Mouse (Mus musculus): ENCODE measurements around the gene Abcd3. TPM values are rescaled to one million over a fixed set of nuclear protein-coding genes. Genes with fewer than 3 reads are reported as not detected.

Gene Abcd3
- total and polyA plus RNA-seq, 2 experiments from 2014 or later: 43.5 to 65.9 TPM

GRCm38 (mm10) chr3:121723968-121724524 is 91.1 kb downstream of the Abcd3 start:
- Histone ChIP-seq H3K9ac (replicated peaks; ENCODE audit: low read depth, low read length) (peak overlapping the region; percentile 47), H3K27me3 (ENCODE audit: control insufficient read depth, insufficient read depth, low read length) (no peaks in the 10 kb centered on the region), H3K4me3 (ENCODE audit: low read depth, low read length) (peak overlapping the region; percentile 69), H3K9me3 (replicated peaks; ENCODE audit: control insufficient read depth, low read length) (no peaks in the 10 kb centered on the region), H3K36me3 (replicated peaks; ENCODE audit: control insufficient read depth, insufficient read depth, low read length) (no peaks in the 10 kb centered on the region; the same call in 1 of the 2 replicates), H3K4me1 (ENCODE audit: control insufficient read depth, insufficient read depth) (0 out of 2 replicates have a peak, but pooled peaks cover 8% of the 10 kb centered on the region), H3K27ac (ENCODE audit: low read depth) (peak overlapping the region; percentile 56), H3K4me2 (ENCODE audit: low read depth, low read length) (peak overlapping the region; percentile 84)
- TF ChIP-seq EP300 (IDR thresholded peaks at IDR 0.05; ENCODE audit: low read depth): no peak
- TF ChIP-seq CTCF (IDR thresholded peaks at IDR 0.05; ENCODE audit: low read depth): no peak
- 4% methylated on average over 20 of the region's 20 CpGs for WGBS
- ATAC-seq (ENCODE audit: insufficient read depth, low read depth) (peak; percentile 30; the same call in 1 of the 2 replicates), DNase-seq (ENCODE audit: low spot score) (no peak)

- DNase-seq (ENCODE audit: low spot score): peak; percentile 67
- no peaks in the 10 kb centered on the region for H3K36me3 ChIP-seq (replicated peaks; ENCODE audit: control insufficient read depth, insufficient read depth, low read length)
- peak within 1 kb of the TSS; percentile 47 for H3K9ac ChIP-seq (replicated peaks; ENCODE audit: low read depth, low read length)
- WGBS: under 1% methylated on average over 59 of the region's 73 CpGs
- H3K9me3 ChIP-seq (replicated peaks; ENCODE audit: control insufficient read depth, low read length): no peaks in the 10 kb centered on the region
- TF ChIP-seq CTCF (IDR thresholded peaks at IDR 0.05; ENCODE audit: low read depth): peak; percentile 68
- TF ChIP-seq EP300 (IDR thresholded peaks at IDR 0.05; ENCODE audit: low read depth): peak; percentile 48; the same call in 1 of the 2 replicates
- H3K27me3 ChIP-seq (ENCODE audit: control insufficient read depth, insufficient read depth, low read length): no peaks in the 10 kb centered on the region
- H3K4me2 ChIP-seq (ENCODE audit: low read depth, low read length): peak within 1 kb of the TSS; percentile 84
- H3K27ac ChIP-seq (ENCODE audit: low read depth): peak within 1 kb of the TSS; percentile 56
- H3K4me1 ChIP-seq (ENCODE audit: control insufficient read depth, insufficient read depth): 0 out of 2 replicates have a peak, but pooled peaks cover 8% of the 10 kb centered on the region
- ATAC-seq (ENCODE audit: insufficient read depth, low read depth): peak; percentile 83
- peak within 1 kb of the TSS; percentile 69 for H3K4me3 ChIP-seq (ENCODE audit: low read depth, low read length)
Observed at GRCm38 (mm10) chr3:121722971-121723844, 91.9 kb downstream of the Abcd3 start, which contains the start of gene F3. Gene F3 (plus strand): TSS chr3:121723537.

GRCm38 (mm10) chr3:121721691-121722070 is 93.4 kb downstream of the Abcd3 start:
- Histone ChIP-seq H3K36me3 (replicated peaks; ENCODE audit: control insufficient read depth, insufficient read depth, low read length) (no peaks in the 10 kb centered on the region), H3K4me2 (ENCODE audit: low read depth, low read length) (no peak overlapping the region), H3K27me3 (ENCODE audit: control insufficient read depth, insufficient read depth, low read length) (no peaks in the 10 kb centered on the region), H3K4me3 (ENCODE audit: low read depth, low read length) (no peak overlapping the region), H3K9me3 (replicated peaks; ENCODE audit: control insufficient read depth, low read length) (no peaks in the 10 kb centered on the region), H3K4me1 (ENCODE audit: control insufficient read depth, insufficient read depth) (0 out of 2 replicates have a peak, but pooled peaks cover 8% of the 10 kb centered on the region), H3K27ac (ENCODE audit: low read depth) (no peak overlapping the region), H3K9ac (replicated peaks; ENCODE audit: low read depth, low read length) (no peak overlapping the region)
- WGBS: 65% methylated on average over 7 of the region's 7 CpGs
- no peak for TF ChIP-seq EP300 (IDR thresholded peaks at IDR 0.05; ENCODE audit: low read depth)
- no peak for TF ChIP-seq CTCF (IDR thresholded peaks at IDR 0.05; ENCODE audit: low read depth)
- ATAC-seq (ENCODE audit: insufficient read depth, low read depth): no peak
- DNase-seq (ENCODE audit: low spot score): no peak

- no peak for TF ChIP-seq EP300 (IDR thresholded peaks at IDR 0.05; ENCODE audit: low read depth)
- no peak for TF ChIP-seq CTCF (IDR thresholded peaks at IDR 0.05; ENCODE audit: low read depth)
- WGBS: 58% methylated on average over 14 of the region's 14 CpGs
- Histone ChIP-seq H3K9me3 (replicated peaks; ENCODE audit: control insufficient read depth, low read length) (no peaks in the 10 kb centered on the region), H3K9ac (replicated peaks; ENCODE audit: low read depth, low read length) (no peak overlapping the region), H3K36me3 (replicated peaks; ENCODE audit: control insufficient read depth, insufficient read depth, low read length) (no peaks in the 10 kb centered on the region), H3K27me3 (ENCODE audit: control insufficient read depth, insufficient read depth, low read length) (no peaks in the 10 kb centered on the region), H3K4me3 (ENCODE audit: low read depth, low read length) (no peak overlapping the region), H3K4me1 (ENCODE audit: control insufficient read depth, insufficient read depth) (0 out of 2 replicates have a peak, but pooled peaks cover 8% of the 10 kb centered on the region), H3K27ac (ENCODE audit: low read depth) (no peak overlapping the region), H3K4me2 (ENCODE audit: low read depth, low read length) (no peak overlapping the region)
- ATAC-seq (ENCODE audit: insufficient read depth, low read depth): no peak
- no peak for DNase-seq (ENCODE audit: low spot score)
Observed at GRCm38 (mm10) chr3:121720801-121721690, 94.1 kb downstream of the Abcd3 start.

GRCm38 (mm10) chr3:121719701-121720100 is 95.4 kb downstream of the Abcd3 start:
- no peak overlapping the region for H3K9ac ChIP-seq (replicated peaks; ENCODE audit: low read depth, low read length)
- no peaks in the 10 kb centered on the region for H3K9me3 ChIP-seq (replicated peaks; ENCODE audit: control insufficient read depth, low read length)
- no peaks in the 10 kb centered on the region for H3K27me3 ChIP-seq (ENCODE audit: control insufficient read depth, insufficient read depth, low read length)
- no peak overlapping the region for H3K4me3 ChIP-seq (ENCODE audit: low read depth, low read length)
- TF ChIP-seq EP300 (IDR thresholded peaks at IDR 0.05; ENCODE audit: low read depth) (no peak), CTCF (IDR thresholded peaks at IDR 0.05; ENCODE audit: low read depth) (no peak)
- H3K4me2 ChIP-seq (ENCODE audit: low read depth, low read length): no peak overlapping the region
- H3K4me1 ChIP-seq (ENCODE audit: control insufficient read depth, insufficient read depth): 0 out of 2 replicates have a peak, but pooled peaks cover 11% of the 10 kb centered on the region
- ATAC-seq (ENCODE audit: insufficient read depth, low read depth) (no peak), DNase-seq (ENCODE audit: low spot score) (no peak)
- no peaks in the 10 kb centered on the region for H3K36me3 ChIP-seq (replicated peaks; ENCODE audit: control insufficient read depth, insufficient read depth, low read length)
- WGBS: 81% methylated on average over 3 of the region's 3 CpGs
- no peak overlapping the region for H3K27ac ChIP-seq (ENCODE audit: low read depth)
